Mouse (Mus musculus): ENCODE measurements around the gene Lrp8.

GRCm38 (mm10) chr4:107811716-107812330, 9.8 kb downstream of the Lrp8 start:
- no peak for TF ChIP-seq CTCF (IDR thresholded peaks at IDR 0.05; ENCODE audit: low read depth, low read length)
- no peak for TF ChIP-seq POLR2A (IDR thresholded peaks at IDR 0.05; ENCODE audit: extremely low read depth, insufficient read depth, low read length)

All from liver, adult 2 months (tissue).